Comparison of ENCODE assay signal across 8 mouse cellular contexts in the genomic region with DNA sequence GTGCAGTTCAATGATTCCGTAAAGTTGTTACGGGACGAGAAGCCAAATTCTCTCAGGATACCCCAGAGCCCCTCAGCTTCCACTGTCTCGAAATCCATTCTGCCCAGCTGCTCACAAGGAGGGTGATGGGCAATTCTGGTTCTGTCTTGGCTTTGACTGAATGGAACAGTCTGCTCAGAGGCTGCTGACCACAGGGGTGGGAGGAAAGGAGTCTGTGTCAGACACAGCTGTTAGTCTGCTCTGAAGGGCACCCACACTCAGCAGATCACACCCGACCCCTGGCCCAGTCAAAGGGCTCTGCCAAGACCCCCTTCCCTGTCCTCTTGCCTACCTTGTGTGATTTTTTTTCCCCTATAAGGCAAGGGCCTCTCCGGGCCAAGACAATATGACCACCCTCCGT. TPM values are rescaled to one million over a fixed set of nuclear protein-coding genes. Genes with fewer than 3 reads are reported as not detected.
A peak's percentile ranks its signal among the peaks of the same experiment; 100 is the strongest.
DNase-seq lines count a peak whose midpoint lies in the region; ATAC-seq lines count a peak whose summit lies in the region.
"Had no signal": no experiment of that assay in that cellular context is flagged by ENCODE, and none has a peak within 500 bp of the region (broad histone marks: within the 10 kb centered on the region; RNA-seq: fewer than 3 reads in every experiment).

No protein-coding gene starts in this region.

- 85% methylated on average over 7 of the region's 7 CpGs for WGBS in hindbrain, embryonic 10.5 days
- 89% methylated on average over 7 of the region's 7 CpGs for WGBS in hindbrain, embryonic 12.5 days
- 71% methylated on average over 7 of the region's 7 CpGs for WGBS in lung, embryonic 16.5 days
- 88% methylated on average over 7 of the region's 7 CpGs for WGBS in embryonic facial prominence, embryonic 10.5 days

- peaks cover 32% of the 10 kb centered on the region for H3K4me1 ChIP-seq in hindbrain, embryonic 10.5 days (replicated peaks)
- peaks cover 8% of the 10 kb centered on the region; the same call in 1 of the 2 replicates for H3K4me1 ChIP-seq in hindbrain, embryonic 12.5 days
- peaks cover 8% of the 10 kb centered on the region; the same call in 1 of the 2 replicates for H3K4me1 ChIP-seq in lung, embryonic 16.5 days (replicated peaks; ENCODE audit: control insufficient read depth, insufficient read depth, low read length)
- H3K4me1 ChIP-seq in embryonic facial prominence, embryonic 10.5 days, result peaks cover 33% of the 10 kb centered on the region

- no peak overlapping the region for H3K4me2 ChIP-seq in hindbrain, embryonic 12.5 days (replicated peaks)
- no peak overlapping the region for H3K4me2 ChIP-seq in lung, embryonic 16.5 days (ENCODE audit: low read depth, low read length)

- no peak overlapping the region for H3K9ac ChIP-seq in hindbrain, embryonic 12.5 days
- no peak overlapping the region for H3K9ac ChIP-seq in lung, embryonic 16.5 days (ENCODE audit: low read length)
- H3K9ac ChIP-seq: liver, postnatal 0 days had no signal

- H3K36me3 ChIP-seq in hindbrain, embryonic 10.5 days, result no peaks in the 10 kb centered on the region
- no peaks in the 10 kb centered on the region for H3K36me3 ChIP-seq in hindbrain, embryonic 12.5 days
- no peaks in the 10 kb centered on the region for H3K36me3 ChIP-seq in lung, embryonic 16.5 days (ENCODE audit: control insufficient read depth, insufficient read depth, low read length)
- H3K36me3 ChIP-seq in embryonic facial prominence, embryonic 10.5 days (replicated peaks), result no peaks in the 10 kb centered on the region

- DNase-seq in hindbrain, embryonic 10.5 days (ENCODE audit: low spot score), result no peak
- DNase-seq in lung, adult 18-20 months, result no peak
- DNase-seq in 3T3-L1 (ENCODE audit: low read depth, low spot score), result peak; percentile 51
- DNase-seq in embryonic facial prominence, embryonic 10.5 days (ENCODE audit: low spot score), result no peak
- DNase-seq in embryo, embryonic 10.5 days (ENCODE audit: low spot score), result no peak

- peak overlapping the region; percentile 62 for H3K27ac ChIP-seq in hindbrain, embryonic 10.5 days
- H3K27ac ChIP-seq in hindbrain, embryonic 12.5 days, result no peak overlapping the region
- no peak overlapping the region for H3K27ac ChIP-seq in lung, embryonic 16.5 days (ENCODE audit: low read length)
- H3K27ac ChIP-seq in embryonic facial prominence, embryonic 10.5 days (replicated peaks), result peak overlapping the region; percentile 59; the same call in 1 of the 2 replicates

- no peaks in the 10 kb centered on the region for H3K27me3 ChIP-seq in hindbrain, embryonic 10.5 days (ENCODE audit: insufficient read depth, poor library complexity, severe bottlenecking)
- H3K27me3 ChIP-seq in hindbrain, embryonic 12.5 days, result no peaks in the 10 kb centered on the region
- H3K27me3 ChIP-seq in lung, embryonic 16.5 days (ENCODE audit: control insufficient read depth, insufficient read depth, low read depth, low read length), result 0 out of 2 replicates have a peak, but pooled peaks cover 2% of the 10 kb centered on the region
- no peaks in the 10 kb centered on the region for H3K27me3 ChIP-seq in embryonic facial prominence, embryonic 10.5 days (replicated peaks; ENCODE audit: low read depth, poor library complexity, severe bottlenecking)

- no peaks in the 10 kb centered on the region for H3K9me3 ChIP-seq in hindbrain, embryonic 10.5 days
- no peaks in the 10 kb centered on the region for H3K9me3 ChIP-seq in hindbrain, embryonic 12.5 days (replicated peaks)
- no peaks in the 10 kb centered on the region for H3K9me3 ChIP-seq in lung, embryonic 16.5 days (ENCODE audit: control insufficient read depth, low read length)
- no peaks in the 10 kb centered on the region for H3K9me3 ChIP-seq in embryonic facial prominence, embryonic 10.5 days

- no peak for ATAC-seq in hindbrain, embryonic 12.5 days (ENCODE audit: low FRiP score)
- ATAC-seq in lung, embryonic 16.5 days (ENCODE audit: low read depth), result peak; percentile 51

- H3K4me3 ChIP-seq in hindbrain, embryonic 10.5 days, result no peak overlapping the region
- no peak overlapping the region for H3K4me3 ChIP-seq in hindbrain, embryonic 12.5 days
- no peak overlapping the region for H3K4me3 ChIP-seq in lung, embryonic 16.5 days (ENCODE audit: low read length)
- no peak overlapping the region for H3K4me3 ChIP-seq in embryonic facial prominence, embryonic 10.5 days

RNA-seq across cellular contexts. Expression of gene D430019H16Rik, which starts 44.8 kb away (rescaled TPM):
- 2.6 and 3.8 TPM in 2 replicates for polyA plus RNA-seq in hindbrain, embryonic 10.5 days (2016; fragmentation: Nextera tagmentation; extraction: Ambion mirVana)
- 7.0 and 8.1 TPM in 2 replicates for polyA plus RNA-seq in hindbrain, embryonic 12.5 days (2016; fragmentation: Nextera tagmentation; extraction: Ambion mirVana)
- 1.1 and 1.2 TPM in 2 replicates for polyA plus RNA-seq in lung, embryonic 16.5 days (2015; fragmentation: Nextera tagmentation; extraction: Ambion mirVana)
- 2.3 and 2.7 TPM in 2 replicates for polyA plus RNA-seq in embryonic facial prominence, embryonic 10.5 days (2016; fragmentation: Nextera tagmentation; extraction: Ambion mirVana)

Comparison
In these comparisons a context has a peak if more than half of its experiments do, and no peak if none do; other contexts are left out.
1. H3K27ac ChIP-seq: peak in hindbrain, embryonic 10.5 days (single experiment) and embryonic facial prominence, embryonic 10.5 days (single experiment); none in hindbrain, embryonic 12.5 days (single experiment) and lung, embryonic 16.5 days (single experiment).